Mouse (Mus musculus) lung, adult 10 weeks (tissue): ENCODE data around the gene Tmem74b. TPM values are rescaled to one million over a fixed set of nuclear protein-coding genes. Genes with fewer than 3 reads are reported as not detected.

Source experiments
- polyA plus RNA-seq: library from polyadenylated mRNA; stranded (reverse); fragments of 350-450 nt; fragmentation: Illumina TruSeq; extraction: RNeasy Lipid Tissue Mini Kit (QIAGEN cat#74804); gene quantifications from one replicate; pipeline ENCODE4 v1.2.3, GENCODE M21; 2014; ENCODE audit warnings: low read depth, low replicate concordance; ENCODE audit not compliant: insufficient read depth

Gene Tmem74b
- not detected for polyA plus RNA-seq

DNA sequence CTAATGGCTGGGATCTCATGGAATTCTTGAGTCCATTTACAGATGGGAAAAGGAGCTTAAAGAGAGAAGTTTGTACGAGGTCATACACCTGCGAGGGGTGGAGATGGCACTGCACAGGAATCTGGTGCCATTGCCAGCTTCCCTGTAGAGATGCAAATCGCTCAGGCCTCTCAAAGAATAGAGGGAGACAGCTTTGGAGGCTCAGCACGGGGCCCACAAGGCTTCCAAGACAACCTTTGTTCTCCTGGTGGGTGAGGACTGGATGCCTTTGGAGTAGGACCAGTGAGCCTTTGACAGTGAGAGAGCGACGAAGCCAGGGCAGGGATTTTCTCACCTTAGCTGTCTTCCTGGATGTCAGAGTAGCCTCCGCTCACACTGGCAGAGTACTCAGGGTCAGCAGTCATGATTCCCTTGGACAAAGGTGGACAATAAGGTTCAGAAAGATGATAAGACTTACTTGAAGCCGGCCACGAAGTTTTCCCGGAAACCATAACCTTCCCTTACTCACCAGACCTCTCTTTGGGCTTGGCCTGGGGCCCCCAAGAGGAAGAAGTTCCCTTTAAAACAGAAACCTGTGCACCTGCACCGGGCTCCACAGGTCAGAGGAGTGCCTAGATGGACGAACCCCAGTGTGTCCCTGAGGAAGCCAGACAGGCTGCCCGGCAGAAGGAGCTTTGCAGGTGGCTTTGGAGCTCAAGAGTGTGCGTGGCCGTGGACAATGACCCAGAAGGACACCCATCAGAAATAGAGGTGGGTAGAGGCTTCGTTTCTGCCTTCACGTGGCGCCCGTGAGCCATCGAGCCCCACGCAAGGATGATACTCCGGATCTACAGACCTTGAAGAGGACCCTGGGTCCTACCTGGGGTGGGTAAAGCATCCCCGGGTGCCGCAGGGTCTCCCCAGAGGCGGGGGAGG is at the start of gene Tmem74b:
Gene Tmem74b, plus strand, starts transcription at position 778 of the 915 bp plus-strand sequence.

DNA sequence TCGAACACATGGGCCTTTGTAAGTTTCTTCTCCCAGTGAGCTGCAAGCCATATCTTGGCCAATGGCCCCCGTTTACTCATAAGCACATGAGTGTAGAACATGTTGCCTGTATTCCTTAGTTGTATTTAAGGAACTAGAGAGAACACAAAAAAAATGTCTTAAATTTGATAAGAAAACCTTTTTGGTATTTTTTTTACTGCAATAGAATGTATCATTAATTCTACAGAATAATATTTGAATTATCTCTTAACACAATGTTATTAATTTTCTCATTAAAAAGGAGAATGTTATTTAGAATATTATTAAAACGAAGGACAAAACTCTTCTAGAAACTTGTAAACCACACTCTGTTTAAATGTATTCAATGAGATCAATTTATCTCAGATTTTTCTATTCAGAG is 33.4 kb upstream of the Tmem74b start, which contains the start of gene Rad21l:
Gene Rad21l, minus strand, starts transcription at position 101 of the 400 bp plus-strand sequence.

GRCm38 (mm10) chr2:151743845-151744244 is 42.0 kb downstream of the Tmem74b start, which contains the start of gene Psmf1:
Gene Psmf1 (minus strand): TSS chr2:151744186.

Other genes with a start within 250 kb of the Tmem74b start
- gene 4921509C19Rik, start 225.9 kb upstream of the Tmem74b start, polyA plus RNA-seq: not detected
- gene Nsfl1c, start 207.8 kb upstream of the Tmem74b start, polyA plus RNA-seq: 74.8 TPM
- 370 TPM for gene Fkbp1a, start 159.5 kb upstream of the Tmem74b start, polyA plus RNA-seq
- gene Sdcbp2, start 129.4 kb upstream of the Tmem74b start, polyA plus RNA-seq: 3.7 TPM
- 0.23 TPM for gene Snph, start 69.4 kb upstream of the Tmem74b start, polyA plus RNA-seq
- gene Rad21l, start 33.5 kb upstream of the Tmem74b start, polyA plus RNA-seq: not detected
- 16.5 TPM for gene Psmf1, start 42.2 kb downstream of the Tmem74b start, polyA plus RNA-seq
- 0.46 TPM for gene Rspo4, start 140.9 kb downstream of the Tmem74b start, polyA plus RNA-seq
- gene Angpt4, start 209.2 kb downstream of the Tmem74b start, polyA plus RNA-seq: 0.66 TPM